Mouse (Mus musculus) kidney, postnatal 4 days (tissue): ENCODE measurements around the gene Dohh.

Experiments
- DNase-seq, 2 experiments: peaks; one replicate each; pipeline ENCODE4 v3.0.0; 2021; ENCODE audit warnings: mixed read lengths in 2 of 2

Gene Dohh

DNA sequence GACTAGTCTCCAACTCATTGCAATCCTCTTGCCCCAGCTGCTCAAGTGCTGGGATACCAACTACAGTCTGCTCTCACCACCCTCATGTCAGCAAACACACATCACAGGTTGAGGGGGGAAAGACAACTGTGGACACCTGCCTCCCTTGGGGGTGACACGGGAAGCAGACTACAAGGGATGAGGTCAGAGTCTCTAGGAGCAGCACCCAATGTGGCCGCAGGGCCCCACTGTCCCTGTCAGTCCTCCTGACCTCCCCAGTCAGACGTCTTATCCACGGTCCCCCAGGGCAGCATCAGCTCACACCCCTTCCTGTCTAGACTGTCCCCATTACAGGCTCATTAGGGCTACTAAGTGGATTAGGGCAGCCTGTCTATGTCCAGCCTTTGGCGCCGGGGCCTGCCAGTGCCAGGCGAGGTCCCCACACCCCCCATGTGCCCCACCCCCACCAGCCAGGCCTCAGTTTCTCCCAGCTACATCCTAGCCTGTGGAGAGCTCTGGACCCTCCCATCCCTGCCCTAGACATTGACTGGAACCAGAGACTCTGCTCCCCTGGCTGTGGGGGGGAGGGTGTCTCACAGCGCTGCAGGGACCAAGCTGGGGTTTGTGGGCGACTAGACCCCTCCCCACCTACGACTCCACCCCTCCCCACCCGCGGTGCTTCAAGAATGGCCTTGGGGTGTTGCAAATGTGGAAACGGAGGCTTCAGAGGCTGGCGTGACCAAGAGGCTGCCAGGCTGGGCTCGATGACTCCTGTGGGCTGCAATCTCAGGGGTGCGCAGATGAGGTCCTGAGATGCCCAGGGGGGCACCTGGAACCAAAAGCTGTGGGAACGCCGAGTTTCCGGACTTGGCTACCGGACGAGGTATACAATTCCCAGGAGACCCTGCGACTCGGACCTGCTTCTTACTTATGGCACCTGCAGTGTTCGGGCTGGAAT lies 22.5 kb downstream of the Dohh start:
- DNase-seq: peak in 1 of 2 experiments; percentile 10

DNA sequence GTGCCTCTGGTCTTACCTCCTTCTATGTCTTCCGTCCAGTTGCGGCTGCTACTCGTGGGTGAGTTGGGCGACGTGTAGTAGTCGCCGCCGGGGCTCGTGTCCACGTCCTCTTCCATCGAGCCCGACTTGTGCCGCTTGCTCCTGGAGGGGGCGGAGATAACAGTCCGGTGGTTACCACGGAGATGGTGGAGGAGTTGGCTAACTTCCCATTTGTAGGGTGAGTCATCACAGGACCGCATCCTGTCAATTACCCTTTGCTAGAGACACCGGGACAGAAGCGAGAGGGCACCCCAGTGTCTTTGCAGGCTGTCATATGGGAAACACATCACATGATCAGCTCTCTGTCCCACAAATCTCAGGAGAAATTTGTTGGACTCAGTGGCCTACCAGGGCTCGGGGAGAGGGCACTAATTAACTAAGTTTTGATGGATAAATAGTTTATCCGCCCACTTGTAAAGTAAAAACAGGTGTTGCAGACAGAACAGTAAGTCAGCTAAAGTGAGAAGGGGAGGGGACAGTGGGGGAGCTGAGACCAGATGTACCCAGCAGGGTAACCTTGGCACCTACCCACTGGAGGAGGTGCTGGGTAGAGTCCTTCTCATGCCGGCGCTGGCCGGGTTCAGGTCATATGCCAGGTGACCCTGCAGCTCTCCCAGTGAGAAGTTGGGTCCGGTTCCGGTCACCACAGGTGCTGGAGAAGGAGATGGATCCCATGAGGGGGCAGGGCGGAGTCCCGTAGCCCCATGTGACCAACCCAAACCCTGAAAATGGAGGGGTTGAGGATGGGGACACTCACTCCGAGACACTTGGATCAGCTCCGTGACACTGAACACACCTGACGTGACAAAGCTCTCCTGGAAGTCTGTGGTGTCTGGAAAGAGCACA lies 23.6 kb downstream of the Dohh start:
- peak; percentile 69 to 81 for DNase-seq

DNA sequence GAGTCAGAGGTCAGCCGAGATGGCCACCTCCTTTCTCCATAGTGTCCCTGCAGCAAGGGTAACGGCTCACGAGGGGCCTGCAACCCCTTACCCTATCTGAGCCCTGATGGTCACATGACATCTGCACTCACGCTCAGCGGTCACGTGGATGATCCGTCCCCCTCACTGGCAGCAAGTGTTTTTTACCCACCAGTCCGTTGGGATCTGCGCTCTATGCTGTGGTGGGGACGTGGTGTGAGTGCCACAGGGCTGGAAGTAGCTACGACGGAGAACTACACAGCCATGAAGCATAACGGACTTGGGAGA lies 24.1 kb downstream of the Dohh start:
- DNase-seq: peak in 1 of 2 experiments; percentile 15

GRCm38 (mm10) chr10:81408871-81409291 lies 24.7 kb downstream of the Dohh start:
- DNase-seq: peak; percentile 89 to 94

- DNase-seq: no peak
These were observed 25.1 kb downstream of the Dohh start for GRCm38 (mm10) chr10:81409330-81409729.

DNA sequence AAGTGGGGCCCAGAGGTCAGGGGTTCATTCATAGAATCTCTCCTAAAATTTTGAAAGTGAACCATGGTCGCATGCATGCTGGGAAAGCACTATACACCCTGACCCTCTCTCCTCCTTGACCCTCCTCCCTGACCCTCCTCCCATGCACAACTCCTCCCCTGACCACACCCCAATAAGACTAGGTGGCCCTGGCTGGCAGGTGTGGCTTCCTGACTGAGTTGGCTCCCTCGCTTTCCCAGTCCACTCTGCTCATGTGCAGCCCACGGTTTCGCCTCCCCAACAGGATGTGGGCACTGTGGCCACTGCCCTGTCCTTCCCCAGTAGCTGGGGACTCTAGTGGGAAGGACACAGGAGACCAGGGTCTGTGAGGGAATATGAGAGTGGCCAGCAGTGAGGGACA lies 26.1 kb downstream of the Dohh start:
- peak in 1 of 2 experiments; percentile 33 for DNase-seq

DNA sequence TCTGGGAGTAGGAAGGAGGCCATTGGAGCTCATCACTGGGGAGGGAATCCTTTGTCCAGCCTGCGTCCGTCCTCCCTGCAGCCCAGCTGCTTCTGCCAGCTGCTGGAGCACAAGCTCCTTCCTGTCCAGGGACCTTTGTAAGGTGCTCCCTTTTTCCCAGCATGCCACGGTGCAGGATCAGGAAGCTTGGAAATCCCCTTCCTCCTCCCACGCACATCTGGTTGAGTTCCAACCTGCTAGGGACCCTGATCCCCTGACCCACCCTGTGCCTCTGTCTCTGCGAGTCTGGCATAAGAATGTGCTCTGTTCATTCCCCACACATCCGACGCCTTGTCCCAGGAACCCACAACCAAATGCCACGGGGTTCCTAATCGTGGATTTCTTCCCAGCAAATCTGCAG lies 26.8 kb downstream of the Dohh start:
- DNase-seq: peak; percentile 57 to 70

DNA sequence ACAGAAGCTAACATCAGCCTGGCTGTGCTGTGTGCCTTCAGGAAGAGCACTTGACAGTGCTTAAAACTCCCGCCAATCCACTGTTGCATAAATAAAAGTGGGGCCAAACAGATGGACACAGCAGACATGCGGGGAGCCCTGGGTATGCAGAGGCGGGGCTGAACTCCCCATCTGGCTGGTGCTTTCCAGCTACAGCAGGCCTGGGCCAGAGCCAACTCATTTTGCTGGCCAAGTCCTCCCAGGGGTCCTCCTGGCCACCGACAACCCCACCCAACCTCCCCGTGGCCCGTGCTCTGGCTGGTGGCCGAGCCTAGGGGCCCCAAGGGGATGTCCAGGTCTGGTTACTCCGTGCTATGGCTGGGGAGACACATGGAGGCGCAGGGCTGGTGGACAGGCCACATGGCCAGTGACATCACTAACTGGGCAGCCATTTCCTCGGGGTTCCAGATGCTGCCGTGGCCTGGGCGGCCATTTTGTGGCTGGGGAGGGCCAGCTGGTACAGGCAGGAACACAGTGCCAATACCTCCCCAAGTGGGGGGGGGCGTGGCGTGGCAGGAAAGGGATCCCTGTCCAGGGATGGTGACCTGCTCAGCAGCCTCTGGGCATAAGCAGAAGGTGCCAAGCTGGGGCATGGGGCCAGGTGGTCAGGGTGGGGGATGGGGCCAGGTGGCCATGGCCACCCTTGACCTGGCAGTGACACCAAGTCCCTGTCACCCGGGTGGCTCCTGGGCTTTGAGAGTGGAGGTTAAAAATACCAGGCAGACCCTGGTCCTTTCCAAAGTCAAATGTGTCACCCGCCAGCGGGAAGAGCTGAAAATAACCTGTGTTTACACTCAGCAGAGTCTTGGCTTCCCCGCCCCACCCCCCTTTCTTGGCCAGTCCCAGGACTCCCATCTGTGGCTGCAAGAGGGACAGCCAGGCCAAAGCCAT lies 27.5 kb downstream of the Dohh start:
- peak; percentile 77 to 86 for DNase-seq

- DNase-seq: peak in 1 of 2 experiments; percentile 31
These were observed 28.5 kb downstream of the Dohh start for GRCm38 (mm10) chr10:81412586-81413309.

DNA sequence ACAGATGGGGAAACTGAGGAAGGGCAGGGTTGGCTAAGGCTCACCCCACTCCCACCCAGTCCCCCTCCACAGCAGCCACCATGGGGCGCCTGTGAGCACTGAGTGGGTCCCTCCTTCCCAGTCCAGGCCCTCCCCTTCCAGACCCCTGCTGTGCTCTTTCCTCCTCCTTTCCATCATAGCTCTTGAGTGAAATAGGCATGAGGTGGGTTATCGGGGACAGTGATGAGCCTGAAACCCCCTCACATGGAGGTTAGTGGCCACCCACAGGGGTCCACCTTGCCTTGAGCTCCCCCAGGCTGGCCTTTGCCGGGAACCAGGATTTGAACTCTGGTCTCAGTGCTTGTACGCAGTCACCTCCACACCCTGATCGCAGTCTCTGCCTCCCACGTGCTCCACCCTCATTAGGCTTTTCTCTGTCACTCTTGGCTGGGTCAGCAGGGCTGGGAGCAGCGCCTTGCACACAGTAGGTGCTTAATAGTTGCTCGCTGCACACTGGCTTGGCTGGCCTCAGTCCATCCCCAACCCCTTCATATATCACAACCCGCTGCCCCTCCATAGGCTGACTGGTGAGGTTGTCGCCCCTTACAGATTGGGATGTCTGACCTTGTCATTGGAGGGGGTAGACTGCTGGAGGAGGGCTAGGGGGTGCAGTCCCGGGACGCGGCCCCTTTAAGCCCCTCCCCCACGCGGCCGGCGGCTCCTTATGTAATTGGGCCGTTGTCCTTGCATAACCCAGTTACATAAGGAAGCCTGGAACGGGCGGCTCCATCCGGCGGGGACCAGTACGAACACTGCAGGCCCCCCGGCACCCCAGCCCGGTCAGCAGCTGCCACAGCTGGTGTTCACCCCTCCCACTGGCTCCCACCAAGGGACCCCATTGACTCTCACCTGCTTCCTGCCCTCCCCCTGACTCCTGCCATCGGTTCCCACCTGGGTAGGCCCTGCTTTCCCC lies 29.4 kb downstream of the Dohh start:
- DNase-seq: peak; percentile 90 to 93

GRCm38 (mm10) chr10:81414682-81415081 lies 30.5 kb downstream of the Dohh start:
- peak in 1 of 2 experiments; percentile 74 for DNase-seq

- no peak for DNase-seq
These were observed 30.9 kb downstream of the Dohh start for GRCm38 (mm10) chr10:81415146-81415545.

DNA sequence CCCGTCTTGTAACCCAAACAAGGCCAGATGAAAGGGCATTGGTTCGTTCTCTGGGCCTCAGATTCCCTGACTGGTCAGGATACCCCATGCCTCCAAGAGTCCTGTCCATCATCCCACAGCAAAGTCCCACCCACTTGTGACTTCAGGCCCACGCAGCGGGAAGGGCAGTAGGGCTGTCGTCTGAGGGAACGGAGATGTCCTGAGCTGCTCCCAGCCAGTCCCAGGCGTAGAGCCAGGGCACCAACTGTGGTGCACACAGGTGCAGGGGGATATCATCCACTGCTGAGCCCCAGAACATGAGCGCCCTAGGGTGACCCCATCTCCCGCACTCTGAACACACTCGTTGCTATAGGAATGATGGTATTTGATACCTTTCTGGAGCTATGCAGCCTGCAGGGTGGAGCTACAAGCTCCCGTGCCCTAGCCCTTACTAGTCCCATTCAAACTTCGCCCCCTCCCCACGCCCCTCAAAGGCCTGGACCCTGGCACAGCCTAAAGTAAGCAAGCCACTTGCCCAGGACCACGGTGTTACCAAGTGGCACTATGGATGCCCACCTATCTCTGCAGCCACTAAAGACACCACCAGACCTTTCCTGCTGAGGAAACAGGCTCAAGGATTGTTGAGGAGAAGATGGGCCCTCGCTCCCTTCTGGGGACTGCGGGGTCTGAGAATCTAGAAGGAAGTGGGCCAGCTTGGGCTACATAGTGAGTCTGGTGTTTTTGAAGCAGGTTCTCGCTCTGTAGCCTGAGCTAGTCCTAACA lies 31.5 kb downstream of the Dohh start:
- no peak for DNase-seq

DNA sequence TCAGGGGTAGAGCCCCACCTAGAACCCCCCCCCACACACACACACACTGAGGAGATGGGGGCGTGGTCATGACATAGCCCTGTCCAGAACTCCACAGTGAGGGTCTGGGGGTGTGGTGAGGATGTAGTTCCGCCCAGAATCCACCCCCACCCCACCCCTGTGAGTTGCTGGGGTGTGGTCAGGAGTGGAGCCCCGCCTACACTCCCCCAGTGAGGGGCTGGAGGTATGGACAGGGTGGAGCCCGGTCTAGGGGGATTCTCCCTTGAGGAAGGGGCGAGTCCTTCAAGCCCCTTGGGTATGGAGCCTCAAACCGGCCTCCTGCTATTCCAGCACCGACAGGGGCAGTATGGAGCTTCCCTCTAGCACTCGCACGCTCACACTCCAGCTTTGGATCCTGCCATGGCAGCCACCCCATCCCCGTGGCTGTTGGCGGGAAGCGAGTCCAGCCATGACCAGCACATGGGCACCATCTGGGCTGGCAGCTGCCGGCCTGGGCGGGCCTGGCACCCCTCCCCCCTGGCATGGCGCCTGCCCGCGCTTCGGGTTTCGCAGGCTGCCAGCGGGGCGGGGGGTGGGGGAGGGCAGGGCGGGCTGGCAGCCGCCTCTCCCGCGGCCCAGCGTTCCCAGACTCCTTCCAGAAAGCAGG lies 32.5 kb downstream of the Dohh start:
- peak; percentile 82 to 89 for DNase-seq

DNA sequence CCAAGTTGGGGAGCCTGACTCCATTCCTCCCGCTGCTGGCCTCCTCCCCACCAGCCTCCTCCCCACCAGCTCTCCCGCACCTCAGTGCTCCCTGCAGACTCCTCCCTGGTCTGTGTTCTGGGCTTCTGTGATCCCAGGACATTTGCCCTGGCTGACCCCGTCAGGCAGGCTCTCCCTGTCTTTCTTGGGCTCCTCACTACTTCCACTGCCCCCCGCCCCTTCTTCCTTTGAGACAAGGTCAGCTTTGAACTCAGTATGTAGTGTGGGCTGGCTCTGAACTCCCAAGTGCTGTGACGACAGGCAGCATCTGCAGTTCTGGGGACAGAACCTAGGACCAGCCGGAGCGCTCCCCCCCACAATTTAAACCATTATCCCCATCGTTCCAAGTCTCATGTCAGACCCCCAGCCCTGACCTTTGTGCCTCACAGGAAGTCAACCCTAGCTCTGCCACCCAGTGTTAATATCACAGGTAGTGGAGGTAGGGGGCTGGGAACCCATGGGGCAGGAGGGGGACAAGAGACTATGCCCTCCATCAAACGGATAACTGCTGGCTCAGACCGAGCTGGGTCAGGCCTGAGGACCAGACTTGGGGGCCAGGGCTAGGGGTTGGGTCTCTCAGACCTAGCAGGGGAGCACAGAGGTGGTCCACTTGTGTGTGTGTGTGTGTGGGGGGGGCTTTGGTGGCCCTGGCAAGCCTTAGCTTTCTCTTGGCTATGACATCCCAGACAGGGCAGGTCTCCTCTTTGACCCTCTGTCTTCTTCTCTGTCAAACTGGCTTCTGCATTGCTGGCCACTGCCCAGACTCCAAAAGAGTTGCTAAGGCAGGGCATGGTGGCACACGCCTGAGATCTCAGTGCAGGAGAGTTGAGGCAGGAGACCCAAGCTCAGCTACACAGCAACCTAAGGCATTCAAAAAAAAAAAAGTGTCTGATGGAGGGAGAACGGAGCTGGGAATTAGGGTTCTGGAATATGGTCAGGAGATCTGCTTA lies 33.3 kb downstream of the Dohh start:
- peak in 1 of 2 experiments; percentile 6 for DNase-seq

DNA sequence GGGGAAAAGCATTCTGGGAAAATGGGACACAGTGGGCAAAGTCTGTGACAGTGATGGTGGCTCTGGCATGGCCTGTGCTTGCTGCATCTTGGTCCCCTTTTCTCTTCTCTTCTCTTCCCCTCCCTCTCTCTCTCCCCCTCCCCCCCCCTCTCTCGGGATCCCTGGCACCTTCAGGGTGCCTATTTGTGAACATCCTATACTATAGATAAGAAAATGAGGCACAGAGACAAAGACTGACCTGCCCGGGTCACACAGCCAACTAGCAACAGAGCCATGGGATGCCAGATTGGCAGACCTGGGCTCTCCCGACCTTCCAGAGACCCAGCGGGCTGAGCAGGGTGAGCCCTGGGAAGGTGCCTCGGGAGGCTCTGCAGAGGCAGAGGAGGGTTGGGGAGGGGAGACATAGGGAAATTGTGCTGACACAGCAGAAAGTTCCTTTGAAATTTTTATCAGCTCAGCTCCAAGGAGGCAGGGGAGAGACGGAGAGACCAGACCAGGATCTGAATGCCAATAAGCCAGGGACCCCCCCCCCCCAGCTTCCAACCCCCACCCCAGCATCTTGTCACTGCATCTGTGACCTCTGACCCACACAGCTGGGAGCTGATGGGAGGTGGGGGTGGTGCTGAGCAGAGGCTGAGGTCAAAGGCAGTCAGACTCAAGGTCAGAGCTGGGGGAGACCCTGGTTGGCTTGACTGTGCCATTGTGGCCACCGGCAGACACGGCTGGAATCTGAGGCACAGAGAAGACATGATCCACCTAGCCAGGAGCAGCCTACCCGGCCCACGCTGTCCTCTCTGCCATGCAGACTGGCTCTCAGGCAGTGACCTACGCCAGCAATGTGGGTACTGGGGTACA lies 34.2 kb downstream of the Dohh start:
- DNase-seq: peak; percentile 0 to 6
